Mouse (Mus musculus): Measurements from ENCODE around the gene Zc3h13. TPM values are rescaled to one million over a fixed set of nuclear protein-coding genes. Genes with fewer than 3 reads are reported as not detected.

Zc3h13 gene
- polyA plus RNA-seq, 1 experiment from 2014 or later, result 11.3 TPM

- Histone ChIP-seq H3K9me3 (replicated peaks; ENCODE audit: control insufficient read depth, low read length) (no peaks in the 10 kb centered on the region), H3K27ac (ENCODE audit: low read length) (no peak overlapping the region), H3K9ac (ENCODE audit: low read depth, low read length) (no peak overlapping the region), H3K27me3 (ENCODE audit: control insufficient read depth, insufficient read depth, low read depth, low read length) (no peaks in the 10 kb centered on the region), H3K4me1 (ENCODE audit: control insufficient read depth, low read depth, low read length) (no peaks in the 10 kb centered on the region), H3K4me3 (ENCODE audit: low read depth, low read length) (no peak overlapping the region), H3K4me2 (ENCODE audit: low read depth, low read length) (no peak overlapping the region), H3K36me3 (ENCODE audit: control insufficient read depth, insufficient read depth) (no peaks in the 10 kb centered on the region)
- no peak for ATAC-seq (ENCODE audit: low read depth)
- WGBS (ENCODE audit: insufficient replicate concordance), result 77% methylated on average over 5 of the region's 5 CpGs
These were observed 25.3 kb downstream of the Zc3h13 start for GRCm38 (mm10) chr14:75309336-75309992.

GRCm38 (mm10) chr14:75314484-75314883 lies 30.3 kb downstream of the Zc3h13 start:
- WGBS (ENCODE audit: insufficient replicate concordance), result 73% methylated on average over 2 of the region's 2 CpGs
- no peak for ATAC-seq (ENCODE audit: low read depth)
- H3K4me2 ChIP-seq (ENCODE audit: low read depth, low read length), result no peak overlapping the region

GRCm38 (mm10) chr14:75318736-75319135 lies 34.6 kb downstream of the Zc3h13 start:
- WGBS (ENCODE audit: insufficient replicate concordance), result 63% methylated on average over 2 of the region's 2 CpGs
- Histone ChIP-seq H3K9ac (ENCODE audit: low read depth, low read length) (no peak overlapping the region), H3K27ac (ENCODE audit: low read length) (no peak overlapping the region), H3K4me3 (ENCODE audit: low read depth, low read length) (no peak overlapping the region), H3K27me3 (ENCODE audit: control insufficient read depth, insufficient read depth, low read depth, low read length) (no peaks in the 10 kb centered on the region), H3K36me3 (ENCODE audit: control insufficient read depth, insufficient read depth) (peaks cover 15% of the 10 kb centered on the region), H3K4me1 (ENCODE audit: control insufficient read depth, low read depth, low read length) (no peaks in the 10 kb centered on the region; the same call in 1 of the 2 replicates), H3K4me2 (ENCODE audit: low read depth, low read length) (no peak overlapping the region), H3K9me3 (replicated peaks; ENCODE audit: control insufficient read depth, low read length) (no peaks in the 10 kb centered on the region)
- ATAC-seq (ENCODE audit: low read depth), result no peak

More at GRCm38 (mm10) chr14:75314484-75314883, 30.3 kb downstream of the Zc3h13 start:
- no peak overlapping the region for H3K9ac ChIP-seq (ENCODE audit: low read depth, low read length)
- H3K4me1 ChIP-seq (ENCODE audit: control insufficient read depth, low read depth, low read length), result no peaks in the 10 kb centered on the region; the same call in 1 of the 2 replicates
- H3K9me3 ChIP-seq (replicated peaks; ENCODE audit: control insufficient read depth, low read length), result no peaks in the 10 kb centered on the region
- no peaks in the 10 kb centered on the region for H3K36me3 ChIP-seq (ENCODE audit: control insufficient read depth, insufficient read depth)
- no peaks in the 10 kb centered on the region for H3K27me3 ChIP-seq (ENCODE audit: control insufficient read depth, insufficient read depth, low read depth, low read length)
- no peak overlapping the region for H3K4me3 ChIP-seq (ENCODE audit: low read depth, low read length)
- no peak overlapping the region for H3K27ac ChIP-seq (ENCODE audit: low read length)

GRCm38 (mm10) chr14:75320269-75320668 lies 36.1 kb downstream of the Zc3h13 start:
- Histone ChIP-seq H3K4me2 (ENCODE audit: low read depth, low read length) (no peak overlapping the region), H3K9ac (ENCODE audit: low read depth, low read length) (no peak overlapping the region), H3K4me3 (ENCODE audit: low read depth, low read length) (no peak overlapping the region), H3K27ac (ENCODE audit: low read length) (no peak overlapping the region), H3K4me1 (ENCODE audit: control insufficient read depth, low read depth, low read length) (no peaks in the 10 kb centered on the region; the same call in 1 of the 2 replicates), H3K27me3 (ENCODE audit: control insufficient read depth, insufficient read depth, low read depth, low read length) (no peaks in the 10 kb centered on the region), H3K36me3 (ENCODE audit: control insufficient read depth, insufficient read depth) (peaks cover 15% of the 10 kb centered on the region), H3K9me3 (replicated peaks; ENCODE audit: control insufficient read depth, low read length) (no peaks in the 10 kb centered on the region)
- ATAC-seq (ENCODE audit: low read depth), result no peak
- 48% methylated on average over 5 of the region's 5 CpGs for WGBS (ENCODE audit: insufficient replicate concordance)

- H3K27ac ChIP-seq (ENCODE audit: low read length), result no peak overlapping the region
- no peaks in the 10 kb centered on the region; the same call in 1 of the 2 replicates for H3K4me1 ChIP-seq (ENCODE audit: control insufficient read depth, low read depth, low read length)
- no peak overlapping the region for H3K4me3 ChIP-seq (ENCODE audit: low read depth, low read length)
- H3K9ac ChIP-seq (ENCODE audit: low read depth, low read length), result no peak overlapping the region
- no peak for ATAC-seq (ENCODE audit: low read depth)
- 91% methylated on average over 32 of the region's 32 CpGs for WGBS (ENCODE audit: insufficient replicate concordance)
- no peaks in the 10 kb centered on the region for H3K9me3 ChIP-seq (replicated peaks; ENCODE audit: control insufficient read depth, low read length)
- no peak overlapping the region for H3K4me2 ChIP-seq (ENCODE audit: low read depth, low read length)
- H3K36me3 ChIP-seq (ENCODE audit: control insufficient read depth, insufficient read depth), result peaks cover 15% of the 10 kb centered on the region
- H3K27me3 ChIP-seq (ENCODE audit: control insufficient read depth, insufficient read depth, low read depth, low read length), result no peaks in the 10 kb centered on the region
These were observed 39.2 kb downstream of the Zc3h13 start for GRCm38 (mm10) chr14:75323354-75323753.

- no peak for ATAC-seq (ENCODE audit: low read depth)
- Histone ChIP-seq H3K27ac (ENCODE audit: low read length) (no peak overlapping the region), H3K4me2 (ENCODE audit: low read depth, low read length) (no peak overlapping the region), H3K4me3 (ENCODE audit: low read depth, low read length) (no peak overlapping the region), H3K9ac (ENCODE audit: low read depth, low read length) (no peak overlapping the region), H3K27me3 (ENCODE audit: control insufficient read depth, insufficient read depth, low read depth, low read length) (no peaks in the 10 kb centered on the region), H3K4me1 (ENCODE audit: control insufficient read depth, low read depth, low read length) (no peaks in the 10 kb centered on the region), H3K36me3 (ENCODE audit: control insufficient read depth, insufficient read depth) (peaks cover 22% of the 10 kb centered on the region), H3K9me3 (replicated peaks; ENCODE audit: control insufficient read depth, low read length) (no peaks in the 10 kb centered on the region)
- 54% methylated on average over 8 of the region's 8 CpGs for WGBS (ENCODE audit: insufficient replicate concordance)
These were observed 43.9 kb downstream of the Zc3h13 start for GRCm38 (mm10) chr14:75328062-75328461.

GRCm38 (mm10) chr14:75330621-75331020 lies 46.4 kb downstream of the Zc3h13 start:
- Histone ChIP-seq H3K9ac (ENCODE audit: low read depth, low read length) (no peak overlapping the region), H3K36me3 (ENCODE audit: control insufficient read depth, insufficient read depth) (peaks cover 16% of the 10 kb centered on the region), H3K9me3 (replicated peaks; ENCODE audit: control insufficient read depth, low read length) (no peaks in the 10 kb centered on the region), H3K4me2 (ENCODE audit: low read depth, low read length) (no peak overlapping the region), H3K4me1 (ENCODE audit: control insufficient read depth, low read depth, low read length) (no peaks in the 10 kb centered on the region), H3K4me3 (ENCODE audit: low read depth, low read length) (no peak overlapping the region), H3K27me3 (ENCODE audit: control insufficient read depth, insufficient read depth, low read depth, low read length) (no peaks in the 10 kb centered on the region), H3K27ac (ENCODE audit: low read length) (no peak overlapping the region)
- ATAC-seq (ENCODE audit: low read depth), result no peak
- 90% methylated on average over 6 of the region's 6 CpGs for WGBS (ENCODE audit: insufficient replicate concordance)

GRCm38 (mm10) chr14:75334321-75334720 lies 50.1 kb downstream of the Zc3h13 start:
- no peaks in the 10 kb centered on the region for H3K4me1 ChIP-seq (ENCODE audit: control insufficient read depth, low read depth, low read length)
- no peak overlapping the region for H3K4me2 ChIP-seq (ENCODE audit: low read depth, low read length)
- 85% methylated on average over 4 of the region's 4 CpGs for WGBS (ENCODE audit: insufficient replicate concordance)
- H3K27me3 ChIP-seq (ENCODE audit: control insufficient read depth, insufficient read depth, low read depth, low read length), result no peaks in the 10 kb centered on the region
- no peaks in the 10 kb centered on the region for H3K9me3 ChIP-seq (replicated peaks; ENCODE audit: control insufficient read depth, low read length)
- H3K4me3 ChIP-seq (ENCODE audit: low read depth, low read length), result no peak overlapping the region
- ATAC-seq (ENCODE audit: low read depth), result no peak
- H3K36me3 ChIP-seq (ENCODE audit: control insufficient read depth, insufficient read depth), result peaks cover 18% of the 10 kb centered on the region
- no peak overlapping the region for H3K27ac ChIP-seq (ENCODE audit: low read length)
- no peak overlapping the region for H3K9ac ChIP-seq (ENCODE audit: low read depth, low read length)

- Histone ChIP-seq H3K27me3 (ENCODE audit: control insufficient read depth, insufficient read depth, low read depth, low read length) (no peaks in the 10 kb centered on the region), H3K4me3 (ENCODE audit: low read depth, low read length) (no peak overlapping the region), H3K36me3 (ENCODE audit: control insufficient read depth, insufficient read depth) (peaks cover 2% of the 10 kb centered on the region), H3K9me3 (replicated peaks; ENCODE audit: control insufficient read depth, low read length) (no peaks in the 10 kb centered on the region), H3K4me2 (ENCODE audit: low read depth, low read length) (no peak overlapping the region), H3K9ac (ENCODE audit: low read depth, low read length) (no peak overlapping the region), H3K27ac (ENCODE audit: low read length) (peak overlapping the region; percentile 57), H3K4me1 (ENCODE audit: control insufficient read depth, low read depth, low read length) (no peaks in the 10 kb centered on the region)
- 67% methylated on average over 2 of the region's 2 CpGs for WGBS (ENCODE audit: insufficient replicate concordance)
- peak; percentile 91 for ATAC-seq (ENCODE audit: low read depth)
These were observed 53.7 kb downstream of the Zc3h13 start for GRCm38 (mm10) chr14:75337884-75338283.

Data from liver, embryonic 16.5 days (tissue).